Mouse (Mus musculus): ENCODE results near the gene Gm44790.

DNA sequence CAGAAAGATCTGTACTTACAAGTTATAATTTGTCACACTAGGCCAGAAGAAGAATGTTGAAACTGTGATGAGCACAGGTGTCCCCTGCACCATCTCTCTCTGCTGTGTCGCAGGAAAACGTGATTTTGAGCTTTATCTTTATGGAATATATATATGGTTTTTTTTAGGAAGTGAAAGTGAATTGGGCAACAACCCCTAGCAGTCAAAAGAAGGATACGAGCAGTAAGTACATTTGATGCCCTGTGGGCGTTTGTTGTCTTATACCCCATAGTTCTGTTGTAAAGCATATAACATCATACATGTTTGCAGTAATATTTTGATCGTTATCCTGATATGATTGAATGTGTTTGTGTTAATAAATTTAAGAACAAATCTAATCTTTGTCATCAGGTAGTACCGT, 7.7 kb upstream of the Gm44790 start:
- TF ChIP-seq CTCF (conservative IDR thresholded peaks at IDR 0.05; ENCODE audit: low read length) = no peak
- no peak for TF ChIP-seq POU5F1 (IDR thresholded peaks at IDR 0.05; ENCODE audit: borderline replicate concordance, low read length)

Measured in E14TG2a.4 (cell line).